Mouse (Mus musculus) liver, embryonic 14.5 days (tissue): ENCODE data around the gene Capn2. TPM values are rescaled to one million over a fixed set of nuclear protein-coding genes. Genes with fewer than 3 reads are reported as not detected.

Source experiments
- ATAC-seq: fragments of 200-750 bp; cut with Nextera tagmentation; 2 replicates; pipeline ENCODE4 v1.8.0; 2017; ENCODE audit warnings: moderate number of reproducible peaks, mild to moderate bottlenecking, moderate library complexity; ENCODE audit not compliant: insufficient read depth
- DNase-seq, 3 experiments: peaks; one replicate each; pipeline ENCODE4 v3.0.0-alpha.2; 2012 to 2013; ENCODE audit warnings: low read depth in 3 of 3, low spot score in 3 of 3
- H3K27ac ChIP-seq: fragments of 300-500 bp; sonication (generic); 2 replicates; pipeline ENCODE4 v1.5.1; 2014; ENCODE audit warnings: moderate library complexity, mild to moderate bottlenecking, control low read depth, inconsistent platforms
- H3K27me3 ChIP-seq: fragments of 300-500 bp; sonication (generic); 2 replicates; pipeline ENCODE4 v1.6.1; 2014; ENCODE audit warnings: mild to moderate bottlenecking, low read length, moderate library complexity; ENCODE audit not compliant: control insufficient read depth, insufficient read depth
- H3K36me3 ChIP-seq: fragments of 300-500 bp; sonication (generic); replicated peaks from 2 replicates; pipeline ENCODE4 v1.6.1; 2014; ENCODE audit warnings: low read depth; ENCODE audit not compliant: control insufficient read depth, insufficient read depth
- H3K4me1 ChIP-seq, 2 experiments: fragments of 200-500 bp in 1 of 2; fragments of 300-500 bp in 1 of 2; sonication (generic) in 1 of 2; replicated peaks; 2 replicates each; pipeline ENCODE4 v1.6.1; 2012 to 2014; ENCODE audit warnings: antibody characterized with exemption in 1 of 2, inconsistent platforms in 1 of 2, low read length in 1 of 2; ENCODE audit not compliant: control insufficient read depth in 2 of 2, insufficient read depth in 2 of 2
- H3K4me2 ChIP-seq: fragments of 300-500 bp; sonication (generic); 2 replicates; pipeline ENCODE4 v1.6.1; 2014; ENCODE audit warnings: low read depth, mild to moderate bottlenecking, control low read depth, moderate library complexity
- H3K4me3 ChIP-seq, 2 experiments: fragments of 200-500 bp in 1 of 2; fragments of 300-500 bp in 1 of 2; sonication (generic) in 1 of 2; 2 replicates each; pipeline ENCODE4 v1.5.1; 2012 to 2014; ENCODE audit warnings: low read depth in 2 of 2, low read length in 2 of 2, mild to moderate bottlenecking in 2 of 2, control low read depth in 1 of 2, inconsistent platforms in 1 of 2, moderate library complexity in 1 of 2; ENCODE audit not compliant: insufficient read depth in 1 of 2
- H3K9ac ChIP-seq: fragments of 300-500 bp; sonication (generic); replicated peaks from 2 replicates; pipeline ENCODE4 v1.6.1; 2014; ENCODE audit warnings: mild to moderate bottlenecking, control low read depth, moderate library complexity
- H3K9me3 ChIP-seq: fragments of 300-500 bp; sonication (generic); 2 replicates; pipeline ENCODE4 v1.6.1; 2016; ENCODE audit warnings: low read length, mixed read lengths; ENCODE audit not compliant: control insufficient read depth
- CTCF ChIP-seq: IDR thresholded peaks from 2 replicates; pipeline ENCODE4 v1.5.1; 2016; ENCODE audit warnings: antibody characterized with exemption, low read depth, control low read depth
- EP300 ChIP-seq: IDR thresholded peaks from 2 replicates; pipeline ENCODE4 v1.6.1; 2016; ENCODE audit warnings: antibody characterized with exemption, low read depth
- WGBS: fragments of 180-500 bp; shearing (Covaris S2); extraction: QIAGEN DNeasy Blood & Tissue Kit; methylation state at CpG from one replicate; pipeline ENCODE4 v1.1.7; 2014; ENCODE audit not compliant: insufficient replicate concordance; 5-methylcytosine and 5-hydroxymethylcytosine counted together
- polyA plus RNA-seq, 2 experiments: library from polyadenylated mRNA; depleted of rRNA in 1 of 2; stranded (reverse) in 1 of 2; unstranded in 1 of 2; fragments of >200 nt; fragmentation: Nextera tagmentation in 1 of 2; extraction: Ambion mirVana in 1 of 2; gene quantifications; 2 replicates each; pipeline versions ENCODE4 v1.2.1 to v1.2.3; 2012 to 2014

The Capn2 gene
- polyA plus RNA-seq (2012; rRNA removed), result 6.5 and 9.8 TPM in 2 replicates
- polyA plus RNA-seq (2014; fragmentation: Nextera tagmentation; extraction: Ambion mirVana), result 13.6 and 16.4 TPM in 2 replicates

DNA sequence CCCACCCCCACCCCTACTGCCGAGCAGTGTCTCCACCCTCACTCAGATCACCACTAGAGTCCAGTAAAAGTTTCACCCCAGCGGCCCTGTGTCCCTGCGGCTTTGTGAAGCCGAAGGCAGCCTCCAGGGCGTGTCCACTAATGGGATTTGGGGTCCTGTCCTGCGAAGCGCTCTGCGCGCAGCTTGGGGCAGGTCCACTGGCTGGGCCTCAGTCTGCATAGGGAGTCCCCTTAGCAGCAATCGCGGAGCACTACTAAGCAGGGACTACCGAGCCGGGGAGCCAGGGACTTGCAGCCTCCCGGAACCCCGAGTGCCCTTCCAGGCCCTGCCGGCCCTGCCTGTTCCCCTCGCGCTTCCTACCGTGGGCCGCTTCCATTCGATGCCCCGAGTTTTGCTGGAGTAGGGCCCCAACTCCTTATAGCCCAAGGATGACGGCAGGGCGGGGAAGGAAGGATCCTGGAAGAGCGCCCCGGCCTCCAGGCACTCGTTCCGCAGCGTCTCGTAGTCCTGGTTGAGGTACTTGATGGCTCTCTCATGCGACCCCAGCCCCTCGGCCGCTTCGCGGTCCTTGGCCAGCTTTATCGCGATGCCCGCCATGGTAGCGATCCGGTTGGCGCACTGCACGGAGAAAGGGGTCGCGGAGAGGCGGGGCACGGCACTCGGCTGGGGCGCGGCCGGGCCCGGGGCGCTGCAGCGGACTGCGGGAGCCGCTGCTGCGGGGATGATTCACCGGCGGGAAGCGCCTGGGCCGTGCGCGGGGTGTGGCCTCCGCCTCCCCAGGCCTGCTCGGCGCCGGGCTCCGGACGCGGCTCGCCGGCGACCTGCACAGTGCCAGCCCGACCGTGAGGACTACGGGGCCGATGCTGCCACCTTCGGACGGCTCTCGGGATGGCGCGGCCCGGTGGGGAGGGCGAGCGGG, at the start of gene Capn2:
TSS of gene Capn2 (minus strand) at position 851 of the 919 bp plus-strand sequence.
- WGBS, result 1% methylated on average over 84 of the region's 84 CpGs
- peaks cover 0 to 5% of the 10 kb centered on the region in 2 experiments; a peak in 2 of 4 replicates for H3K4me1 ChIP-seq
- H3K4me2 ChIP-seq, result peak within 1 kb of the TSS; percentile 60
- H3K27ac ChIP-seq, result no peak within 1 kb of the TSS
- no peak for DNase-seq
- peak within 1 kb of the TSS; percentile 56 to 60 for H3K4me3 ChIP-seq
- H3K27me3 ChIP-seq, result peaks cover 15% of the 10 kb centered on the region
- no peaks in the 10 kb centered on the region for H3K9me3 ChIP-seq
- H3K36me3 ChIP-seq, result no peaks in the 10 kb centered on the region
- ATAC-seq, result peak; percentile 75
- H3K9ac ChIP-seq, result peak within 1 kb of the TSS; percentile 58
- TF ChIP-seq EP300 (no peak), CTCF (peak; percentile 49)

DNA sequence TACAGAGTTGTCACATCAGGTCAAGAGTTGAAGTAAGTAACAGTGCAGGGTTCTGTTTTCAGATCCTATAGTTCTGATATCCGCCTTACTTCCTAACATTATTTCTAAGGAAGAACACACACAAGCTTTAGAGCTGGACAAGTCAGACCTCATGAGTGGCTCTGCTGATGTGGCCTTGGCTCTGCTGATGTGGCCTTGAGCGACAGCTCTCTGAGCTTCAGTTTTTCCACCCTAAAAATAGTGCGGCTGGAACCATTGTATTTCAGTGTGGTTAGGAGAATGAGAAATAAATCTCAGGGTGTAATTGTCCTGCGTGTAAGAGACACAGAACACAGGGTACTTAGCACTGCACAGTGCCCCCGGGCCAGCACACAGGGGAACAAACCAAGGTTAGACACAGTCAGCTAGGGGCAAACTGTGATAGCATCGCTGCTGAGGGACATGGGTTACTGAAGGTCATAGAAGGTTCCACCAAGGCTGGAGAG, 48.0 kb upstream of the Capn2 start:
- H3K4me1 ChIP-seq, result peaks cover 0 to 6% of the 10 kb centered on the region in 2 experiments; a peak in 1 of 4 replicates
- WGBS, result 63% methylated on average over 6 of the region's 6 CpGs
- no peak overlapping the region for H3K9ac ChIP-seq
- no peaks in the 10 kb centered on the region for H3K27me3 ChIP-seq
- no peak overlapping the region for H3K27ac ChIP-seq
- TF ChIP-seq CTCF (no peak), EP300 (no peak)
- no peak overlapping the region for H3K4me3 ChIP-seq
- no peak overlapping the region for H3K4me2 ChIP-seq
- H3K36me3 ChIP-seq, result no peaks in the 10 kb centered on the region
- DNase-seq (no peak), ATAC-seq (no peak)
- no peaks in the 10 kb centered on the region for H3K9me3 ChIP-seq

DNA sequence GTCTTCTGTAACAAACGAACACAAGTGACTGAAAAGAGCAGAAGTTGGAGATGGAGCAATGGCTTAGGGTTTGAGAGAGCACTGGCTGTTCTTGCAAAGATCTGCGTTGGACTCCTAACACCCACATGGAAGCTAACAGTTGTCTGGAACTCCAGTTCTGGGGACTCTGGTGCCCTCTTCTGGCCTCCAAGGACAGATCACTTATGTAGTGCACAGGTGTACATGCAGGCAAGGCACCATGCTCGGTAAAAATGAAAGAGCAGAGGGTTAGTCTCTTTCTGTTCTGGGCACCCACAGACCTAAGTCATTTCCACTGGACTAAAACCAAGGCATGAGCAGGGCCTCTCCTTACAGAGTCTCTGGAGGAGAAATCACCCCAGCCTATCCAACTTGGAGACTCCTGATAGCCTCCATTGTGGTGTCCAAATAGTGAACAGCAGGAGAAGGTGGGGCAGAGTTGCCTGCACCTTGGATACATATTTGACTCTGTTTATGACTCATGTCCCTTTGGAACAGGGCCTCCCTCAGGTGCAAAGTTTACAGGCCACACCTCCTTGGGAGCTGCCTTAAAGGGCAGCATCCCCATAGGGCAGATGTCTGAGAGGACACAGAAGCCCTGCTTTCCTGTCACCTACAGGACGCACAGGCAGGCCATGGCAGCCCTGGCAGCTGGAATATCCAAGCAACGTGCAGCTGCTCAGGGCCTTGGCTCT, 47.2 kb upstream of the Capn2 start, which contains the start of gene Capn8:
TSS of gene Capn8 (plus strand) at position 600 of the 713 bp plus-strand sequence.
- H3K27ac ChIP-seq, result no peak within 1 kb of the TSS
- no peak for TF ChIP-seq EP300
- TF ChIP-seq CTCF, result peak; percentile 49
- no peak within 1 kb of the TSS for H3K4me2 ChIP-seq
- peaks cover 0 to 6% of the 10 kb centered on the region in 2 experiments; a peak in 1 of 4 replicates for H3K4me1 ChIP-seq
- no peak within 1 kb of the TSS for H3K9ac ChIP-seq
- H3K9me3 ChIP-seq, result no peaks in the 10 kb centered on the region
- no peaks in the 10 kb centered on the region for H3K36me3 ChIP-seq
- ATAC-seq (no peak), DNase-seq (no peak)
- WGBS, result 48% methylated on average over 5 of the region's 5 CpGs
- H3K4me3 ChIP-seq, result no peak within 1 kb of the TSS
- H3K27me3 ChIP-seq, result no peaks in the 10 kb centered on the region

DNA sequence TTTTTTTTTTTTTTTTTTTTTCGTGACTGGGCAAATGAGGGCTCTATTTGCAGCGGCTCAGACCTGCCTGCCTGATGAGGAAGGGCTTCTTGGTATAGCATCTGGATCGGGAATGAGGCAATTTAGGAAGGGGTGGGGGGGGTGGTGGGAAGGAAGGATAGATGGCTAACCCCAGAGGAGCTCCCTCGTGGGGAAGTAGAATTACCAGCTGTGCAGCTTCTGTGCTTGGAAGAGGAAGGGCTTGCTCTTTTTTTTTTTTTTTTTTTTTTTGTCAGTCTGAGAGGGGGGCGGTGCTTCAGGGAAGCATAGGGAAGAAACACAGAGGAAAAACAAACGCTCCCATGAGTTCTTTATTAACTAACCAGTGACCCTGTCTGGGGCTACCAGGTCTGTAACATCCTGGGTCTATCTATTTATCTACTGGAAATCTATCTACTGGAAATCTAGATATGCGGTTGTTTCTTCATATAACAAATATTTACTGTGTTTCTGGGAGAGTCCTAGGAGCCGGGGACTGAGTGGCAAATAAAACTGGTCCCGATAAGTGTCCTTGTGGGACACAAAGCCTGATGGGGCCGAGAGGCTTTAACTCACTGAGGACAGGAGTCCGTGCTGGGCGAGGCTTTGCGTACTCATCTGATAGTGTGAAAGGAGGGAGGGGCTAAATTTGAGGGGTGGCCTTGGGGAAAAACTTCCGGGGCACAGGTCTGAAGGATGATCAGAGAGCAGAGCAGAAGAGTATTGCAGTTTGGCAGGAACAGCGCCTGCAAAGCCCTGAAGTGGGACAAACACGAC, 45.4 kb upstream of the Capn2 start:
- TF ChIP-seq EP300, result no peak
- TF ChIP-seq CTCF, result no peak
- 30% methylated on average over 16 of the region's 16 CpGs for WGBS
- Histone ChIP-seq H3K4me2 (peak overlapping the region; percentile 20; the same call in 1 of the 2 replicates), H3K4me3 (no peak overlapping the region), H3K27me3 (no peaks in the 10 kb centered on the region), H3K4me1 (peaks cover 0 to 6% of the 10 kb centered on the region in 2 experiments; a peak in 1 of 4 replicates), H3K9ac (no peak overlapping the region), H3K9me3 (no peaks in the 10 kb centered on the region), H3K27ac (no peak overlapping the region), H3K36me3 (no peaks in the 10 kb centered on the region)
- DNase-seq, result no peak
- ATAC-seq, result no peak
